Mouse (Mus musculus) cerebellum, adult 11 months (tissue): Measurements from ENCODE around the gene Anapc11.
"Not testable (repeated sequence)": the region's sequence is repeated elsewhere in the genome, so short reads cannot be mapped to it uniquely, and the experiment has no call there.

ENCODE experiments used
- DNase-seq: peaks from one replicate; pipeline ENCODE4 v3.0.0; 2022

Gene Anapc11

GRCm38 (mm10) chr11:120575940-120576339, 22.3 kb upstream of the Anapc11 start:
- DNase-seq: no peak

GRCm38 (mm10) chr11:120576365-120576981, 21.7 kb upstream of the Anapc11 start:
- no peak for DNase-seq

GRCm38 (mm10) chr11:120577211-120578023, 20.8 kb upstream of the Anapc11 start:
- DNase-seq: no peak

- no peak for DNase-seq
These were observed 20.1 kb upstream of the Anapc11 start for GRCm38 (mm10) chr11:120578024-120578693.

- DNase-seq: no peak
These were observed 19.5 kb upstream of the Anapc11 start for GRCm38 (mm10) chr11:120578694-120579243.

GRCm38 (mm10) chr11:120579316-120580107, 18.7 kb upstream of the Anapc11 start:
- DNase-seq: peak; percentile 71

- DNase-seq: no peak
These were observed 18.0 kb upstream of the Anapc11 start for GRCm38 (mm10) chr11:120580190-120580589.

GRCm38 (mm10) chr11:120580871-120581331, 17.3 kb upstream of the Anapc11 start:
- no peak for DNase-seq

GRCm38 (mm10) chr11:120581490-120582267, 16.5 kb upstream of the Anapc11 start, which contains the start of gene Arhgdia:
Arhgdia (minus strand) TSS chr11:120581624.
- peak; percentile 85 for DNase-seq

GRCm38 (mm10) chr11:120582268-120582981, 15.8 kb upstream of the Anapc11 start:
- DNase-seq: no peak

- DNase-seq: not testable (repeated sequence)
These were observed 15.3 kb upstream of the Anapc11 start for GRCm38 (mm10) chr11:120582982-120583293.

GRCm38 (mm10) chr11:120583937-120584336, 14.3 kb upstream of the Anapc11 start:
- DNase-seq: no peak

GRCm38 (mm10) chr11:120588531-120588930, 9.7 kb upstream of the Anapc11 start:
- DNase-seq: no peak

- DNase-seq: no peak
These were observed 683 bp upstream of the Anapc11 start for GRCm38 (mm10) chr11:120597240-120598235.

GRCm38 (mm10) chr11:120598990-120599549, 849 bp downstream of the Anapc11 start:
- no peak for DNase-seq

- DNase-seq: no peak
These were observed 2.5 kb downstream of the Anapc11 start for GRCm38 (mm10) chr11:120600716-120601115.

- DNase-seq: no peak
These were observed 5.3 kb downstream of the Anapc11 start for GRCm38 (mm10) chr11:120603545-120603944.

GRCm38 (mm10) chr11:120605667-120606066, 7.4 kb downstream of the Anapc11 start:
- no peak for DNase-seq

- no peak for DNase-seq
These were observed 8.5 kb downstream of the Anapc11 start for GRCm38 (mm10) chr11:120606764-120607163.
